Mouse (Mus musculus) midbrain, embryonic 12.5 days (tissue): ENCODE data around the gene Xpc. TPM values are rescaled to one million over a fixed set of nuclear protein-coding genes. Genes with fewer than 3 reads are reported as not detected.
"Not testable (repeated sequence)": the region's sequence is repeated elsewhere in the genome, so short reads cannot be mapped to it uniquely, and the experiment has no call there.

Experiments used
- ATAC-seq: fragments of 200-750 bp; cut with Nextera tagmentation; 2 replicates; pipeline ENCODE4 v1.8.0; 2017; ENCODE audit warnings: low read depth, moderate TSS enrichment, moderate library complexity; ENCODE audit not compliant: low FRiP score
- H3K27ac ChIP-seq: fragments of 300-500 bp; sonication (generic); replicated peaks from 2 replicates; pipeline ENCODE4 v1.5.1; 2016; ENCODE audit warnings: mild to moderate bottlenecking
- H3K27me3 ChIP-seq: fragments of 300-500 bp; sonication (generic); 2 replicates; pipeline ENCODE4 v1.6.1; 2016; ENCODE audit warnings: mild to moderate bottlenecking
- H3K36me3 ChIP-seq: fragments of 300-500 bp; sonication (generic); 2 replicates; pipeline ENCODE4 v1.6.1; 2016
- H3K4me1 ChIP-seq: fragments of 300-500 bp; sonication (generic); 2 replicates; pipeline ENCODE4 v1.6.1; 2016
- H3K4me2 ChIP-seq: fragments of 300-500 bp; sonication (generic); replicated peaks from 2 replicates; pipeline ENCODE4 v1.6.1; 2016; ENCODE audit warnings: mild to moderate bottlenecking, moderate library complexity
- H3K4me3 ChIP-seq: fragments of 300-500 bp; sonication (generic); 2 replicates; pipeline ENCODE4 v1.5.1; 2016; ENCODE audit warnings: mild to moderate bottlenecking
- H3K9ac ChIP-seq: fragments of 300-500 bp; sonication (generic); replicated peaks from 2 replicates; pipeline ENCODE4 v1.6.1; 2016; ENCODE audit warnings: mild to moderate bottlenecking, moderate library complexity
- H3K9me3 ChIP-seq: fragments of 300-500 bp; sonication (generic); 2 replicates; pipeline ENCODE4 v1.6.1; 2016; ENCODE audit warnings: mild to moderate bottlenecking
- WGBS: fragments of 180-500 bp; shearing (Covaris S2); methylation state at CpG from one replicate; pipeline ENCODE4 v1.1.7; 2016; 5-methylcytosine and 5-hydroxymethylcytosine counted together
- polyA plus RNA-seq: library from polyadenylated mRNA; unstranded; fragments of >200 nt; fragmentation: Nextera tagmentation; extraction: Ambion mirVana; gene quantifications from 2 replicates; pipeline ENCODE4 v1.2.1, GENCODE M21; 2016

The Xpc gene
- polyA plus RNA-seq, 1 experiment from 2014 or later: 26.5 TPM

DNA sequence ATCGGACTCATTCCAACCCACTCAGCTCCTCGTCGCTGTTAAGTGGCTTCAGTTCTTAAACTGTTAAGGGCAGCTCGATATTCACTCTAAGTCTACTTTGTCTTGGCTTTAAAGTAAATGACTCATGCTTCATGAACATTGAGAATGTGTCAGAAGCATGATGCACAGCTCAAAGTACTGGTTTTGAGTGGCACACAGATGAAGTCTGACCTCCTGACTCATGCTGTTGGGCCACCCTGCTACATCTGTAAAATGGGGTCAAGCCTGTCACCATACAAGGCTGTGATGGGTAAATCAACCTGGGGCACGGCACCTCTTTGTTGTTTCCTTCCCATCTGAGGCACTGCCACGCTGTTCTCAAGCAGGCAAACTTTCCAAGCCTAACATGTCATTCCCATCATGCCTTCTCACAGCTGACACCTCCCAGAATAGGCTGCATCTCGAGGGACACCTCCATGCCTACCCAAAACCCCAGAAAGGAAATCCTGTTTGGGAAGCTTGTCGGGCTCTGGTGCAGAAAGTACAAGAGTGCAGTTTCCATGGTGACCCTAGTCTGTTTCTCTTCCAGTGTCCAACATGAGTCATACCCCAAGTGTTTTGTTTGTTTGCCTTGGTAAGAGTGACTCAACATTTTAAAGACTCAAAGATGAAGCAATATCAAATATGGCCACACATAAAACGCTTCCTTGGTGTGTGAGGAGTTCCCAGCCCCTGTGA, 27.0 kb downstream of the Xpc start:
- H3K27ac ChIP-seq: no peak overlapping the region
- H3K27me3 ChIP-seq: no peaks in the 10 kb centered on the region
- 85% methylated on average over 9 of the region's 9 CpGs for WGBS
- no peaks in the 10 kb centered on the region for H3K4me1 ChIP-seq
- H3K9ac ChIP-seq: no peak overlapping the region
- H3K4me3 ChIP-seq: no peak overlapping the region
- H3K9me3 ChIP-seq: no peaks in the 10 kb centered on the region
- H3K36me3 ChIP-seq: peaks cover 95% of the 10 kb centered on the region
- H3K4me2 ChIP-seq: no peak overlapping the region
- ATAC-seq: no peak

DNA sequence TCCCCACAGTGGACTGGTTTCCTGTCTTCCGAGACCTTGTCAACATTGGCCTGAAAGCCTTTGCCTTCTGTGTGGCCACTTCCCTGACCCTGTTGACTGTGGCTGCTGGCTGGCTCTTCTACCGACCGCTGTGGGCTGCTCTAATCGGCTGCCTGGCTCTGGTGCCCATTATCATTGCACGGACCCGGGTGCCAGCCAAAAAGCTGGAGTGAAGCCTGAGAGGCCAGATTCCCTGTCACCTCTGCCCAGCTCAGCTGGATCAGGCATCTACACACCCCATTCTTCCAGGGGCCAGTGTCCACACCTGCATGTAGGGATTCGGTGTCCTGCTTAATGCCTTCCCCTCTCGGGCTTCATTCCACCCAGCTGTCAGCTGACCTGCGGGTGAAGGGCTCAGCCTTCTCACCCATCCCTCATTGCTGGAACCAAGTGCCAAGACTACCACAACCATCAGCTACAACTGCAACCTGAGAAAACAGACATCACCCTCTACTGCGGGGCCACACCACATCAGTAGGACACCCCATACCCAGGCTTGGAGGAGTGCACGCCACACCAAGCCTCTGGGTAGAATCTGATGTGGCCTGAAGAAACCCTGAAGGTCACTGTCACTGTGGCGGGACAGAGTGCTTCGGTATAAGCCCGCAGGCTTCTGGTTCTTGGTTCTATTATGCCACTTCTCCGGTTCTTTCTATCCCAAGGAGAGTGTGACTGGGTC, 28.8 kb downstream of the Xpc start:
- ATAC-seq: no peak
- Histone ChIP-seq H3K4me1 (no peaks in the 10 kb centered on the region), H3K4me2 (no peak overlapping the region), H3K9me3 (no peaks in the 10 kb centered on the region), H3K36me3 (peaks cover 97% of the 10 kb centered on the region), H3K27me3 (no peaks in the 10 kb centered on the region), H3K27ac (no peak overlapping the region), H3K9ac (no peak overlapping the region), H3K4me3 (no peak overlapping the region)
- 94% methylated on average over 15 of the region's 15 CpGs for WGBS

GRCm38 (mm10) chr6:91483371-91483770, 32.3 kb downstream of the Xpc start:
- WGBS: 95% methylated on average over 2 of the region's 2 CpGs
- ATAC-seq: no peak
- H3K27me3 ChIP-seq: no peaks in the 10 kb centered on the region
- no peaks in the 10 kb centered on the region for H3K9me3 ChIP-seq
- no peaks in the 10 kb centered on the region for H3K4me1 ChIP-seq
- H3K4me2 ChIP-seq: no peak overlapping the region
- peaks cover 100% of the 10 kb centered on the region for H3K36me3 ChIP-seq
- H3K4me3 ChIP-seq: no peak overlapping the region
- no peak overlapping the region for H3K27ac ChIP-seq
- H3K9ac ChIP-seq: no peak overlapping the region

- WGBS: 94% methylated on average over 2 of the region's 2 CpGs
- Histone ChIP-seq H3K36me3 (peaks cover 58% of the 10 kb centered on the region), H3K9me3 (no peaks in the 10 kb centered on the region), H3K4me1 (peaks cover 34% of the 10 kb centered on the region), H3K4me3 (no peak overlapping the region), H3K27me3 (no peaks in the 10 kb centered on the region), H3K4me2 (no peak overlapping the region), H3K27ac (no peak overlapping the region), H3K9ac (no peak overlapping the region)
- no peak for ATAC-seq
These were observed 39.1 kb downstream of the Xpc start for GRCm38 (mm10) chr6:91476541-91476940.

DNA sequence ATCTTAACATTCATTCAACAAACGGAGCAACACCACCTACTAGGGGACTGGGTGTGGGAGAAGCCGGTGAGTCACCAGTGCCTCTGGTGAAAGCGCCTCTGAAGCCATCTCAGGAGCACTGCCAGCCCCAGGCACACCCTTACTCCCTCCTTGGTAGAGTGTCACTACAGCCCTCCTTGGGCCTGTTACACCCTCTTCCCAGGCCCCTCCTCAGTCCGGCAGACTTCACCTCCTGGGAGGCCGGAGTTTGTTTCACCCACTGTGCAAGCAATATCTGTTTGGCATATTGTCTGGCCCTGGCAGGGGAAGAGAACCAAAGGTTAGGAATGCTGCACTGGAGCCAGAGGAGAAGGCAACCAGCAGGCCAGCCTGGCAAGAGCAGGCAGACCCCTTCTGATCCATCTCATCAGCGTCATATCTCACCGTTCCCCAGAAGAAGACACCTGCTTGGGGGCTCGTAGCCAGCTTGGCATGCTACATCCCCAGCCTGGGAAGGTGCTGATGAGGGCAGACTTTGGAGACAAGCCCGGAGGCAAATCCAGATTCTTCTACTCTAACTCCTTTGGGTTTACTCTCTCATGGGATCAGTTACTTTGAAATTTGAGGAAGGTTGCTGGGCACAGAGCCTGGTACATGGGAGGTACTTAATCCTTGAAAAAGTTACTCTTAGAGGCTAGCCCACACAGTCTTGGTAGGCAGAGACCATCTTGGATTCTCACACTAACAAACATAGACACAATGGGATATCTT, 41.1 kb downstream of the Xpc start:
- peaks cover 38% of the 10 kb centered on the region for H3K36me3 ChIP-seq
- no peaks in the 10 kb centered on the region for H3K27me3 ChIP-seq
- H3K27ac ChIP-seq: no peak overlapping the region
- no peaks in the 10 kb centered on the region for H3K9me3 ChIP-seq
- peak overlapping the region; percentile 78 for H3K9ac ChIP-seq
- 70% methylated on average over 9 of the region's 9 CpGs for WGBS
- ATAC-seq: no peak
- H3K4me2 ChIP-seq: peak overlapping the region; percentile 86
- H3K4me1 ChIP-seq: peaks cover 34% of the 10 kb centered on the region
- H3K4me3 ChIP-seq: peak overlapping the region; percentile 78

GRCm38 (mm10) chr6:91473805-91474440, 41.8 kb downstream of the Xpc start:
- Histone ChIP-seq H3K9me3 (no peaks in the 10 kb centered on the region), H3K4me3 (peak overlapping the region; percentile 78), H3K4me2 (peak overlapping the region; percentile 86), H3K27me3 (no peaks in the 10 kb centered on the region), H3K4me1 (peaks cover 34% of the 10 kb centered on the region), H3K27ac (0 out of 2 replicates have a peak overlapping the region, but pooled peaks have one; percentile 22), H3K36me3 (peaks cover 31% of the 10 kb centered on the region), H3K9ac (peak overlapping the region; percentile 78)
- peak; percentile 66 for ATAC-seq
- WGBS: under 1% methylated on average over 27 of the region's 27 CpGs

GRCm38 (mm10) chr6:91472868-91473804, 42.6 kb downstream of the Xpc start, which contains the start of the genes Chchd4 and Tmem43:
TSS of gene Chchd4 (minus strand) at chr6:91473546.
TSS of gene Tmem43 (plus strand) at chr6:91473703.
- Histone ChIP-seq H3K9me3 (no peaks in the 10 kb centered on the region), H3K4me1 (peaks cover 34% of the 10 kb centered on the region), H3K9ac (peak within 1 kb of the TSS; percentile 78), H3K36me3 (peaks cover 24% of the 10 kb centered on the region), H3K4me2 (peak within 1 kb of the TSS; percentile 86), H3K27me3 (no peaks in the 10 kb centered on the region), H3K27ac (0 out of 2 replicates have a peak within 1 kb of the TSS, but pooled peaks have one; percentile 22), H3K4me3 (peak within 1 kb of the TSS; percentile 78)
- ATAC-seq: peak; percentile 97
- WGBS: under 1% methylated on average over 74 of the region's 74 CpGs

GRCm38 (mm10) chr6:91472319-91472718, 43.4 kb downstream of the Xpc start:
- peak overlapping the region; percentile 76 for H3K9ac ChIP-seq
- H3K36me3 ChIP-seq: peaks cover 20% of the 10 kb centered on the region
- peaks cover 34% of the 10 kb centered on the region for H3K4me1 ChIP-seq
- no peaks in the 10 kb centered on the region for H3K27me3 ChIP-seq
- 32% methylated on average over 6 of the region's 6 CpGs for WGBS
- peak overlapping the region; percentile 67 for H3K4me2 ChIP-seq
- H3K27ac ChIP-seq: no peak overlapping the region
- no peak for ATAC-seq
- no peaks in the 10 kb centered on the region for H3K9me3 ChIP-seq
- peak overlapping the region; percentile 78 for H3K4me3 ChIP-seq

DNA sequence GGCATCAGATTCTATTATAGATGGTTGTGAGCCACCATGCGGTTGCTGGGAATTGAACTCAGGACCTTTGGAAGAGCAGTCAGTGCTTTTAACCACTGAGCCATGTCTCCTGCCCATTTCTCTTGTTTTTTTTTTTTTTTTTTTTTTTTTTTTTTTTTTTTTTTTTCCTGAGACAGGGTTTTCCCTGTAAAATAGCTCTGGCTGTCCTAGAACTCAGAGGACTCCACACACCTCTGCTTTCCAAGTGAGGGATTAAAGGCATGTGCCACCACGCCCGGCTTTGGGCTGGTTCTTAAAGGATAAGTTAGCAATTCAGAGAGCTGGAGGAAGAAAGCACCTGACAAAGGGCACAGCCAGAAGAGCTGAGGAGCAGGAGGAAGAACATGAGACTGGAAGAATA, 44.3 kb downstream of the Xpc start:
- not testable (repeated sequence) for H3K4me3 ChIP-seq, H3K9me3 ChIP-seq, H3K27ac ChIP-seq, H3K4me2 ChIP-seq, H3K9ac ChIP-seq, ATAC-seq, H3K27me3 ChIP-seq
- Histone ChIP-seq H3K36me3 (peaks cover 20% of the 10 kb centered on the region), H3K4me1 (peaks cover 34% of the 10 kb centered on the region)
- WGBS: 88% methylated on average over 3 of the region's 3 CpGs

GRCm38 (mm10) chr6:91470712-91471111, 45.0 kb downstream of the Xpc start:
- H3K36me3 ChIP-seq: peaks cover 21% of the 10 kb centered on the region

GRCm38 (mm10) chr6:91467106-91467505, 48.6 kb downstream of the Xpc start:
- H3K4me1 ChIP-seq: peaks cover 6% of the 10 kb centered on the region
- H3K4me3 ChIP-seq: no peak overlapping the region
- no peak for ATAC-seq
- no peak overlapping the region for H3K9ac ChIP-seq
- no peaks in the 10 kb centered on the region for H3K9me3 ChIP-seq
- WGBS: 81% methylated on average over 1 of the region's 1 CpGs
- no peaks in the 10 kb centered on the region for H3K27me3 ChIP-seq
- no peak overlapping the region for H3K27ac ChIP-seq
- H3K36me3 ChIP-seq: peaks cover 49% of the 10 kb centered on the region
- no peak overlapping the region for H3K4me2 ChIP-seq

More at GRCm38 (mm10) chr6:91470712-91471111, 45.0 kb downstream of the Xpc start:
- Histone ChIP-seq H3K4me2 (no peak overlapping the region), H3K27ac (no peak overlapping the region), H3K27me3 (no peaks in the 10 kb centered on the region), H3K9ac (no peak overlapping the region), H3K4me1 (peaks cover 32% of the 10 kb centered on the region), H3K9me3 (no peaks in the 10 kb centered on the region), H3K4me3 (no peak overlapping the region)
- ATAC-seq: no peak
- 82% methylated on average over 2 of the region's 2 CpGs for WGBS
